ENCODE assay signal across 8 mouse cellular contexts in the genomic region with DNA sequence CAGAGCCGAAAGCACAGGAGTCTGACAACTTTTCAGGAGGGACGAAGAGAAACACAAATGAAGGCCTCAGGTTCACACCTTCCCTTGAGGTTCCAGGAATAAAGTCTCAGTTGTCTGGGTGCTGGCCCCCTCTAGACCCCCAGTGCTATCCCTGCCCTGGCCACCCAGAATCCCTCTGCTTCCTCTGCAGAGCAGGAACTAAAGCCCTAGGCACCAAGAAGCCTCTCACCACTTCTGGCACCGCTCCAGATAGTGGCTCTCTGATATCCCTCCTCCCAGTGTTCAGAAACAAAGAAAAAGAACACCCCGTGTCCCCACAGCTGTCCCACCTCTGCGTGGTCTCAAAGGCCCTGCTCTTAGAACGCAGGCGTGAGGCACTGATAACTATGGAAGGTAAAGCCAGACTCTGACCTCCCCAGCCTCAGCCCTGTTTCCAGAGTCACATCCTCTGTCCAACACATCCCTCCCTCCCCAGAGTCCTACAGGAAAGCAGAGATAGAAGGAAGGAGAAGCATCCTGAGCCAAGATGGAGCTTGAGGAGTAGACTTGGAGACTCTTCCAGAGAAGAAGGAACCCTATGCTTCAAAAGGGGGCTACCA. TPM values are rescaled to one million over a fixed set of nuclear protein-coding genes. Genes with fewer than 3 reads are reported as not detected.
DNase-seq lines count a peak whose midpoint lies in the region; ATAC-seq and TF ChIP-seq lines count a peak whose summit lies in the region.

A gene (plus strand): TSS at position 549 of the 599 bp plus-strand sequence.

- H3K9ac ChIP-seq in intestine, postnatal 0 days (ENCODE audit: low read depth, low read length) = peak within 1 kb of the TSS; percentile 52
- H3K9ac ChIP-seq in liver, embryonic 12.5 days = peak within 1 kb of the TSS; percentile 28
- H3K9ac ChIP-seq in midbrain, postnatal 0 days (replicated peaks; ENCODE audit: low read length, poor library complexity, severe bottlenecking) = peak within 1 kb of the TSS; percentile 44; the same call in 1 of the 2 replicates

- peaks cover 46% of the 10 kb centered on the region for H3K36me3 ChIP-seq in intestine, postnatal 0 days (ENCODE audit: control insufficient read depth, insufficient read depth)
- peaks cover 35% of the 10 kb centered on the region for H3K36me3 ChIP-seq in liver, embryonic 12.5 days
- H3K36me3 ChIP-seq in midbrain, postnatal 0 days (ENCODE audit: insufficient read depth, low read length) = 0 out of 2 replicates have a peak, but pooled peaks cover 5% of the 10 kb centered on the region

- TF ChIP-seq POLR2A in cortical plate, adult 2 months (IDR thresholded peaks at IDR 0.05; ENCODE audit: extremely low read depth, insufficient read depth, low read length) = no peak

- H3K27ac ChIP-seq in cortical plate, adult 2 months (ENCODE audit: insufficient read depth, low read length) = peak within 1 kb of the TSS; percentile 1; the same call in 1 of the 2 replicates
- peak within 1 kb of the TSS; percentile 81 for H3K27ac ChIP-seq in intestine, postnatal 0 days (ENCODE audit: low read depth, low read length)
- H3K27ac ChIP-seq in liver, embryonic 12.5 days = peak within 1 kb of the TSS; percentile 59
- H3K27ac ChIP-seq in midbrain, postnatal 0 days (ENCODE audit: low read depth, low read length) = peak within 1 kb of the TSS; percentile 65

- peaks cover 2% of the 10 kb centered on the region; the same call in 1 of the 2 replicates for H3K4me1 ChIP-seq in cortical plate, adult 2 months (ENCODE audit: control insufficient read depth, insufficient read depth, low read length)
- H3K4me1 ChIP-seq in intestine, postnatal 0 days (replicated peaks; ENCODE audit: control insufficient read depth, insufficient read depth, low read length) = 0 out of 2 replicates have a peak, but pooled peaks cover 3% of the 10 kb centered on the region
- peaks cover 22% of the 10 kb centered on the region; the same call in 1 of the 2 replicates for H3K4me1 ChIP-seq in liver, embryonic 12.5 days
- H3K4me1 ChIP-seq in midbrain, postnatal 0 days (ENCODE audit: insufficient read depth, low read length) = no peaks in the 10 kb centered on the region

- DNase-seq in right cerebral cortex, adult 18-20 months = peak; percentile 8
- DNase-seq in right cerebral cortex, adult 2 months (ENCODE audit: low spot score in 2 of 2) = no peak
- DNase-seq in heart, adult 18-20 months = peak; percentile 58 to 65
- DNase-seq in midbrain, postnatal 0 days (ENCODE audit: low spot score) = peak; percentile 70
- no peak for DNase-seq in frontal cortex, postnatal 25 days (ENCODE audit: low spot score in 2 of 2)

- no peaks in the 10 kb centered on the region for H3K27me3 ChIP-seq in intestine, postnatal 0 days (replicated peaks; ENCODE audit: control insufficient read depth, insufficient read depth, low read length)
- H3K27me3 ChIP-seq in liver, embryonic 12.5 days (replicated peaks) = no peaks in the 10 kb centered on the region
- no peaks in the 10 kb centered on the region for H3K27me3 ChIP-seq in midbrain, postnatal 0 days (ENCODE audit: insufficient read depth, low read length)

- TF ChIP-seq CTCF in cortical plate, adult 2 months (IDR thresholded peaks at IDR 0.05; ENCODE audit: extremely low read depth, insufficient read depth, low read length) = no peak
- TF ChIP-seq CTCF in intestine, postnatal 0 days (IDR thresholded peaks at IDR 0.05; ENCODE audit: low read depth) = no peak
- TF ChIP-seq CTCF in midbrain, postnatal 0 days (IDR thresholded peaks at IDR 0.05) = no peak

- WGBS in intestine, postnatal 0 days = 3% methylated on average over 7 of the region's 7 CpGs
- WGBS in liver, embryonic 12.5 days (ENCODE audit: insufficient replicate concordance) = 23% methylated on average over 7 of the region's 7 CpGs
- 20% methylated on average over 7 of the region's 7 CpGs for WGBS in midbrain, postnatal 0 days

- ATAC-seq in intestine, postnatal 0 days = peak; percentile 39
- ATAC-seq in liver, embryonic 12.5 days = peak; percentile 47; the same call in 1 of the 2 replicates
- peak; percentile 33; the same call in 1 of the 2 replicates for ATAC-seq in midbrain, postnatal 0 days (ENCODE audit: low FRiP score)

- peak within 1 kb of the TSS; percentile 69 for H3K4me2 ChIP-seq in intestine, postnatal 0 days (replicated peaks; ENCODE audit: low read depth)
- H3K4me2 ChIP-seq in liver, embryonic 12.5 days = peak within 1 kb of the TSS; percentile 53
- peak within 1 kb of the TSS; percentile 52 for H3K4me2 ChIP-seq in midbrain, postnatal 0 days (ENCODE audit: low read depth, low read length, poor library complexity, severe bottlenecking)

- peak within 1 kb of the TSS; percentile 33 for H3K4me3 ChIP-seq in cortical plate, adult 2 months (ENCODE audit: insufficient read depth, low read length)
- peak within 1 kb of the TSS; percentile 46 for H3K4me3 ChIP-seq in intestine, postnatal 0 days (ENCODE audit: low read depth, low read length)
- H3K4me3 ChIP-seq in liver, embryonic 12.5 days = peak within 1 kb of the TSS; percentile 41
- peak within 1 kb of the TSS; percentile 32 for H3K4me3 ChIP-seq in midbrain, postnatal 0 days (ENCODE audit: low read depth, low read length)

- no peaks in the 10 kb centered on the region for H3K9me3 ChIP-seq in intestine, postnatal 0 days (ENCODE audit: control insufficient read depth)
- no peaks in the 10 kb centered on the region for H3K9me3 ChIP-seq in liver, embryonic 12.5 days (replicated peaks)
- H3K9me3 ChIP-seq in midbrain, postnatal 0 days (ENCODE audit: low read length) = no peaks in the 10 kb centered on the region

RNA-seq across cellular contexts. Expression of the gene that starts here (rescaled TPM):
- polyA plus RNA-seq in cortical plate, adult 2 months (2012; rRNA removed) = 25.6 and 25.8 TPM in 2 replicates
- 10 to 100 TPM; 14.7 to 20.6 TPM for total RNA-seq in heart, adult 18-20 months (2021)
- 180 and 193 TPM in 2 replicates for polyA plus RNA-seq in intestine, postnatal 0 days (2015; fragmentation: Nextera tagmentation; extraction: Ambion mirVana)
- polyA plus RNA-seq in liver, embryonic 12.5 days (2016; fragmentation: Nextera tagmentation; extraction: Ambion mirVana) = 48.3 and 53.2 TPM in 2 replicates
- total RNA-seq in midbrain, postnatal 0 days (2014; rRNA removed) = 15.1 and 24.3 TPM in 2 replicates
- 27.0 and 31.6 TPM in 2 replicates for polyA plus RNA-seq in midbrain, postnatal 0 days (2015; fragmentation: Nextera tagmentation; extraction: Ambion mirVana)

Comparison
In these comparisons a context has a peak if more than half of its experiments do, and no peak if none do; other contexts are left out.
1. DNase-seq: peak in right cerebral cortex, adult 18-20 months (single experiment), heart, adult 18-20 months (2 of 2) and midbrain, postnatal 0 days (single experiment); none in right cerebral cortex, adult 2 months (0 of 2) and frontal cortex, postnatal 25 days (0 of 2).
2. H3K27ac ChIP-seq: peak in every context shown above with its lines; median percentile 81 in intestine, postnatal 0 days; 65 in midbrain, postnatal 0 days; 59 in liver, embryonic 12.5 days; 1 in cortical plate, adult 2 months.
3. Peak in every context shown above with its lines, with median percentiles within 50 percentile points of each other: H3K4me3 ChIP-seq, ATAC-seq, H3K4me2 ChIP-seq and H3K9ac ChIP-seq.